Mouse (Mus musculus): ENCODE results near the gene Gm42906. TPM values are rescaled to one million over a fixed set of nuclear protein-coding genes. Genes with fewer than 3 reads are reported as not detected.

Gm42906 gene
- polyA plus RNA-seq, 2 experiments: not detected

GRCm38 (mm10) chr5:151348418-151348817, 79.5 kb downstream of the Gm42906 start:
- Histone ChIP-seq H3K4me3 (replicated peaks; ENCODE audit: low read length) (no peak overlapping the region), H3K9me3 (ENCODE audit: control insufficient read depth, low read length) (no peaks in the 10 kb centered on the region), H3K27me3 (ENCODE audit: control insufficient read depth, insufficient read depth, low read length) (no peaks in the 10 kb centered on the region), H3K27ac (replicated peaks; ENCODE audit: low read depth, low read length) (no peak overlapping the region), H3K9ac (ENCODE audit: low read depth, low read length, severe bottlenecking) (no peak overlapping the region), H3K4me1 (ENCODE audit: control insufficient read depth, insufficient read depth, low read length) (no peaks in the 10 kb centered on the region), H3K4me2 (replicated peaks; ENCODE audit: low read depth, low read length, severe bottlenecking) (no peak overlapping the region), H3K36me3 (ENCODE audit: control insufficient read depth, insufficient read depth, low read length) (no peaks in the 10 kb centered on the region)
- WGBS: 79% methylated on average over 3 of the region's 3 CpGs
- no peak for TF ChIP-seq POLR2A (IDR thresholded peaks at IDR 0.05; ENCODE audit: borderline replicate concordance, extremely low read depth, insufficient read depth, insufficient read length)
- DNase-seq (ENCODE audit: low spot score): no peak
- ATAC-seq (ENCODE audit: low FRiP score, low read depth): no peak

DNA sequence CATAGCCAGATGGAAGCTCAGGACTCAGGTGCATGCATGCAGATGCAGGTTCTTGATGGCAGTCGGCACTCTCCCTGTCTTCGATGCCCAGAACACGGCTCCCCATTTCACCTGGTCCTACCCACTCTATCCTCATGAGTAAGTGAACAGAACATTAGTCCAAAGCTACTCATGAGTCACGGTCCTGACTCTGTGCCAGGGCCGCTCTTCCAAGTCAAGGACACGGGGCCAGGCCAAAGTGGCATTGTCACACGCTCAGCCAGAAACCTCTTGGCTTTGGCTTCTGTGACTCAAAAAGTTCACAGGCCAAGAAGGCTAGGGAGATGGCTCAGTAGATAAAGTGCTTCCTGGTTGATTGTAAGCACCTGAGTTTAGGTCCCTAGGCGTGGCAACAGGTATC, 81.3 kb downstream of the Gm42906 start:
- no peak overlapping the region for H3K4me3 ChIP-seq (replicated peaks; ENCODE audit: low read length)
- H3K27me3 ChIP-seq (ENCODE audit: control insufficient read depth, insufficient read depth, low read length): no peaks in the 10 kb centered on the region
- no peak for ATAC-seq (ENCODE audit: low FRiP score, low read depth)
- H3K9ac ChIP-seq (ENCODE audit: low read depth, low read length, severe bottlenecking): no peak overlapping the region
- TF ChIP-seq POLR2A (IDR thresholded peaks at IDR 0.05; ENCODE audit: borderline replicate concordance, extremely low read depth, insufficient read depth, insufficient read length): no peak
- DNase-seq (ENCODE audit: low spot score): no peak
- WGBS: 92% methylated on average over 8 of the region's 8 CpGs
- no peaks in the 10 kb centered on the region for H3K4me1 ChIP-seq (ENCODE audit: control insufficient read depth, insufficient read depth, low read length)
- no peaks in the 10 kb centered on the region for H3K36me3 ChIP-seq (ENCODE audit: control insufficient read depth, insufficient read depth, low read length)
- H3K4me2 ChIP-seq (replicated peaks; ENCODE audit: low read depth, low read length, severe bottlenecking): no peak overlapping the region
- H3K27ac ChIP-seq (replicated peaks; ENCODE audit: low read depth, low read length): no peak overlapping the region
- no peaks in the 10 kb centered on the region for H3K9me3 ChIP-seq (ENCODE audit: control insufficient read depth, low read length)

DNA sequence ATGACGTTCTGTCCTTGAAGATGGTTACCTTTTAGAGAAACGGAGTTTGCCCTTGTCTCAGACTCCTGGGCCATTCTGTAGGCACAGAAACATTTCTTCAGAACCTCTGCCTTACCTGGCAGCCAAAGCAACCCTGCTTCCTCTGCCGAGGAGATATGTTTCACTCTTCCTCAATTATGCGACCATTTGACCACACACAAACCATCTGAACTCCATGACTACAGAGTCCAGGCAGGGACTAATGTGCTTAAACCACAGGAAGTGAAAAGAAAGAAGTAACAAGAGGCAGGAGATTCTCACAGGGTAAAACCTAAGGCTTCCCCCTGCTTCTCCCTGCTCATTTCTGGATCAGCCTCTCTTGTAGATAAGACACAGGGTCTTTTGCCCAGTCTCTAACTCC, 83.2 kb downstream of the Gm42906 start:
- WGBS: 80% methylated on average over 4 of the region's 4 CpGs
- Histone ChIP-seq H3K27ac (replicated peaks; ENCODE audit: low read depth, low read length) (no peak overlapping the region), H3K9ac (ENCODE audit: low read depth, low read length, severe bottlenecking) (no peak overlapping the region), H3K36me3 (ENCODE audit: control insufficient read depth, insufficient read depth, low read length) (no peaks in the 10 kb centered on the region), H3K4me1 (ENCODE audit: control insufficient read depth, insufficient read depth, low read length) (no peaks in the 10 kb centered on the region), H3K4me3 (replicated peaks; ENCODE audit: low read length) (no peak overlapping the region), H3K4me2 (replicated peaks; ENCODE audit: low read depth, low read length, severe bottlenecking) (no peak overlapping the region), H3K9me3 (ENCODE audit: control insufficient read depth, low read length) (no peaks in the 10 kb centered on the region), H3K27me3 (ENCODE audit: control insufficient read depth, insufficient read depth, low read length) (no peaks in the 10 kb centered on the region)
- ATAC-seq (ENCODE audit: low FRiP score, low read depth) (no peak), DNase-seq (ENCODE audit: low spot score) (no peak)
- no peak for TF ChIP-seq POLR2A (IDR thresholded peaks at IDR 0.05; ENCODE audit: borderline replicate concordance, extremely low read depth, insufficient read depth, insufficient read length)

DNA sequence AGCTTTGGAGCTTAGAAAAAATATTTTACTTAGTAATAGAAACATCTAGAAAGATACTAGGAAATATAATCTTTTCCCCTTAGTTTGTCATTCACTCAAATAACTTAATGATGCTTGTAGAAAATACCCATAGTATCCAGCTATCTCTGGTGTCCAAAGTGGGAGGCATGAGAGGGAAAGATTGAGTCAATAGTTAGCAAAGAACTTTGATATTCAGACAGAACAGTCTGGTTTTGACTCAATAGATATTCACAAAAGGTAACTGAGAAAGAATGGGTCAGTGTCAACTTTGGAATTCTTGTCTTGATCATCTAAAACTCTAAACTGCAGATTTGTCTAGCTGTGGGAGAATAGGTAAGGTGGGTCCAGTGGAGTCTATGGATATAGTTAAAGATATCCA, 94.3 kb downstream of the Gm42906 start:
- H3K27me3 ChIP-seq (ENCODE audit: control insufficient read depth, insufficient read depth, low read length): no peaks in the 10 kb centered on the region
- no peak for ATAC-seq (ENCODE audit: low FRiP score, low read depth)
- TF ChIP-seq POLR2A (IDR thresholded peaks at IDR 0.05; ENCODE audit: borderline replicate concordance, extremely low read depth, insufficient read depth, insufficient read length): no peak
- no peaks in the 10 kb centered on the region for H3K36me3 ChIP-seq (ENCODE audit: control insufficient read depth, insufficient read depth, low read length)
- no peak overlapping the region for H3K9ac ChIP-seq (ENCODE audit: low read depth, low read length, severe bottlenecking)
- H3K4me3 ChIP-seq (replicated peaks; ENCODE audit: low read length): no peak overlapping the region
- H3K4me1 ChIP-seq (ENCODE audit: control insufficient read depth, insufficient read depth, low read length): no peaks in the 10 kb centered on the region
- no peak for DNase-seq (ENCODE audit: low spot score)
- H3K4me2 ChIP-seq (replicated peaks; ENCODE audit: low read depth, low read length, severe bottlenecking): no peak overlapping the region
- H3K27ac ChIP-seq (replicated peaks; ENCODE audit: low read depth, low read length): no peak overlapping the region
- H3K9me3 ChIP-seq (ENCODE audit: control insufficient read depth, low read length): no peaks in the 10 kb centered on the region

GRCm38 (mm10) chr5:151333191-151333594, 94.8 kb downstream of the Gm42906 start:
- Histone ChIP-seq H3K4me2 (replicated peaks; ENCODE audit: low read depth, low read length, severe bottlenecking) (no peak overlapping the region), H3K36me3 (ENCODE audit: control insufficient read depth, insufficient read depth, low read length) (no peaks in the 10 kb centered on the region), H3K4me1 (ENCODE audit: control insufficient read depth, insufficient read depth, low read length) (no peaks in the 10 kb centered on the region), H3K4me3 (replicated peaks; ENCODE audit: low read length) (no peak overlapping the region), H3K27ac (replicated peaks; ENCODE audit: low read depth, low read length) (no peak overlapping the region), H3K9ac (ENCODE audit: low read depth, low read length, severe bottlenecking) (no peak overlapping the region), H3K9me3 (ENCODE audit: control insufficient read depth, low read length) (no peaks in the 10 kb centered on the region), H3K27me3 (ENCODE audit: control insufficient read depth, insufficient read depth, low read length) (no peaks in the 10 kb centered on the region)
- DNase-seq (ENCODE audit: low spot score) (no peak), ATAC-seq (ENCODE audit: low FRiP score, low read depth) (no peak)
- no peak for TF ChIP-seq POLR2A (IDR thresholded peaks at IDR 0.05; ENCODE audit: borderline replicate concordance, extremely low read depth, insufficient read depth, insufficient read length)
